Mouse (Mus musculus) embryonic facial prominence, embryonic 14.5 days (tissue): ENCODE data around the gene Lcp1. TPM values are rescaled to one million over a fixed set of nuclear protein-coding genes. Genes with fewer than 3 reads are reported as not detected.
A peak's percentile ranks its signal among the peaks of the same experiment; 100 is the strongest.

Experiments used
- ATAC-seq: fragments of 200-750 bp; cut with Nextera tagmentation; 2 replicates; pipeline ENCODE4 v1.8.0; 2017; ENCODE audit warnings: low read depth, moderate number of reproducible peaks, moderate TSS enrichment
- DNase-seq: peaks from one replicate; pipeline ENCODE4 v3.0.0-alpha.2; 2015; ENCODE audit warnings: low spot score
- H3K27ac ChIP-seq: fragments of 300-500 bp; sonication (generic); replicated peaks from 2 replicates; pipeline ENCODE4 v1.5.1; 2014; ENCODE audit warnings: low read depth, mild to moderate bottlenecking, low read length, moderate library complexity
- H3K27me3 ChIP-seq: fragments of 300-500 bp; sonication (generic); replicated peaks from 2 replicates; pipeline ENCODE4 v1.6.1; 2014; ENCODE audit warnings: low read length; ENCODE audit not compliant: control insufficient read depth, insufficient read depth
- H3K36me3 ChIP-seq: fragments of 300-500 bp; sonication (generic); 2 replicates; pipeline ENCODE4 v1.6.1; 2014; ENCODE audit warnings: low read length, mixed read lengths; ENCODE audit not compliant: control insufficient read depth, insufficient read depth
- H3K4me1 ChIP-seq: fragments of 300-500 bp; sonication (generic); 2 replicates; pipeline ENCODE4 v1.6.1; 2014; ENCODE audit warnings: antibody characterized with exemption, low read length; ENCODE audit not compliant: control insufficient read depth, insufficient read depth
- H3K4me2 ChIP-seq: fragments of 300-500 bp; sonication (generic); 2 replicates; pipeline ENCODE4 v1.6.1; 2014; ENCODE audit warnings: low read depth, mild to moderate bottlenecking, low read length, moderate library complexity, mixed read lengths
- H3K4me3 ChIP-seq: fragments of 300-500 bp; sonication (generic); 2 replicates; pipeline ENCODE4 v1.5.1; 2014; ENCODE audit warnings: low read depth, mild to moderate bottlenecking, low read length
- H3K9ac ChIP-seq: fragments of 300-500 bp; sonication (generic); 2 replicates; pipeline ENCODE4 v1.6.1; 2014; ENCODE audit warnings: low read depth, mild to moderate bottlenecking, low read length, moderate library complexity, mixed read lengths
- H3K9me3 ChIP-seq: fragments of 300-500 bp; sonication (generic); 2 replicates; pipeline ENCODE4 v1.6.1; 2016; ENCODE audit warnings: low read length; ENCODE audit not compliant: control insufficient read depth
- WGBS: fragments of 180-500 bp; shearing (Covaris S2); extraction: QIAGEN DNeasy Blood & Tissue Kit; methylation state at CpG from one replicate; pipeline ENCODE4 v1.1.7; 2014; 5-methylcytosine and 5-hydroxymethylcytosine counted together
- microRNA-seq: library from miRNA; unstranded; fragments of <30 nt; microRNA quantifications from one replicate; pipeline ENCODE4, GENCODE M21; 2016; ENCODE audit warnings: borderline number of aligned reads
- polyA plus RNA-seq: library from polyadenylated mRNA; unstranded; fragments of >200 nt; fragmentation: Nextera tagmentation; extraction: Ambion mirVana; gene quantifications from 2 replicates; pipeline ENCODE4 v1.2.1, GENCODE M21; 2014

The Lcp1 gene
- polyA plus RNA-seq, 1 experiment from 2014 or later = 44.3 TPM

DNA sequence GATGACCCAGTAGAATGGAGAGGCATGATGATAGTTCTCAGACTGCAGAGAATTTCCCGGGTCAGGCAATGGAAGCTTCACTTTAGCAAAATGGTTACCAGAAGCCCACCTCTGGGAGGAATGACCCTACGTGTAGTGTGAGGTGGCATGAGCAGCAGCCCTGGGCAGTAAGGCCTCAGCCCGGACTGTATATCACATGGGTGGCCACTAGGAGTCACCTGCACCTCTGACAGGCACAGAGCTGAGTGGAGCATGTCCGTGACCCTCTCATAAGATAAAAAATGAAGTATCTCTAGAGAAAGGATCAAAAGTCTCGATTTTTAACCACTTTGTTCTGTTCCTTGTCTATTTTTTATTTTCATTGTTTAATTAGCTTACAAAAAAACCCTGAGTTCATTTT, 125.6 kb downstream of the Lcp1 start:
- no peak for ATAC-seq
- Histone ChIP-seq H3K9ac (no peak overlapping the region), H3K36me3 (no peaks in the 10 kb centered on the region), H3K4me2 (no peak overlapping the region), H3K27ac (no peak overlapping the region), H3K9me3 (no peaks in the 10 kb centered on the region), H3K27me3 (no peaks in the 10 kb centered on the region), H3K4me3 (no peak overlapping the region), H3K4me1 (no peaks in the 10 kb centered on the region)
- DNase-seq = no peak
- 43% methylated on average over 5 of the region's 5 CpGs for WGBS

DNA sequence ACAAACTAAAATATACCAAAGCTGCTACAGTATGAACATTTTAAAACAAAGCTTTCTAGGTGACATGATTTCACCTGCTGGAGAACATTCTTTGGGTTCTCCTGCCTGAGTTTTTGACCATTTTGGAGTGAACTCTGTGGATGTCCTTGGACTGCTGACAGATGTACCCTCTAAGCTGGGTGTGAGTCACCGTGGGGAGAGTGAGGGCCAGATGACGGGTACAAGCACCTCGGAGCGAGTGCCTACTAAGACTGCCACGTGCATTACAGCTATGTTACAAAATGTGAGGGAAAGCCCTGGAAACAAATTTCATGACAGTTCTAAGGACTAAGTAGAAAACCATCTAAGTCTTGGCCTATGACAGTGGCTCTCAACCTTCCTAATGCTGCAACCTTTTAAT, 138.6 kb downstream of the Lcp1 start:
- H3K36me3 ChIP-seq = no peaks in the 10 kb centered on the region
- no peak for ATAC-seq
- no peak overlapping the region for H3K27ac ChIP-seq
- H3K4me3 ChIP-seq = no peak overlapping the region
- H3K27me3 ChIP-seq = no peaks in the 10 kb centered on the region
- 89% methylated on average over 5 of the region's 5 CpGs for WGBS
- H3K4me1 ChIP-seq = no peaks in the 10 kb centered on the region
- H3K4me2 ChIP-seq = no peak overlapping the region
- H3K9ac ChIP-seq = no peak overlapping the region
- no peaks in the 10 kb centered on the region for H3K9me3 ChIP-seq
- DNase-seq = no peak

DNA sequence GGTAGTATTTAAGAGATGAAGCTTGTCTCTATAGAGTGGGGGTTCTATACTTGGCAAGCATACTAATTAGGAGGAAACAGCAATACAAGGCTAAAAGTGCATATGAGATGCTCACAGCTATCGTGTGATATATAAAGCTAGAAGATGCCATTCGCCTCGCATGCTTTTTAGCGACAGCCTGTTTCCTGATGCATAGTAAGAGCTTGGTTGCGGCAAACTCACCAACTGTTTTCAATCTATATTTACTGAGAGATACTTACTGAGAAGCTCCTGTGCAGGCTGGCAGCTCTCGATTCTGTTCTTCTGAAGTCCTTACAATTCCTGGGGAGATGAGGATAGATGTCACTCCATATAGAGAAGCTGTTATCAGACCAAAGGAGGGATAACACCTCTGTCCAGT, 148.8 kb downstream of the Lcp1 start:
- no peaks in the 10 kb centered on the region for H3K36me3 ChIP-seq
- H3K9ac ChIP-seq = no peak overlapping the region
- 89% methylated on average over 6 of the region's 6 CpGs for WGBS
- no peak overlapping the region for H3K27ac ChIP-seq
- no peak for ATAC-seq
- H3K27me3 ChIP-seq = no peaks in the 10 kb centered on the region
- H3K4me2 ChIP-seq = no peak overlapping the region
- no peak for DNase-seq
- H3K9me3 ChIP-seq = no peaks in the 10 kb centered on the region
- no peak overlapping the region for H3K4me3 ChIP-seq
- H3K4me1 ChIP-seq = 0 out of 2 replicates have a peak, but pooled peaks cover 3% of the 10 kb centered on the region

DNA sequence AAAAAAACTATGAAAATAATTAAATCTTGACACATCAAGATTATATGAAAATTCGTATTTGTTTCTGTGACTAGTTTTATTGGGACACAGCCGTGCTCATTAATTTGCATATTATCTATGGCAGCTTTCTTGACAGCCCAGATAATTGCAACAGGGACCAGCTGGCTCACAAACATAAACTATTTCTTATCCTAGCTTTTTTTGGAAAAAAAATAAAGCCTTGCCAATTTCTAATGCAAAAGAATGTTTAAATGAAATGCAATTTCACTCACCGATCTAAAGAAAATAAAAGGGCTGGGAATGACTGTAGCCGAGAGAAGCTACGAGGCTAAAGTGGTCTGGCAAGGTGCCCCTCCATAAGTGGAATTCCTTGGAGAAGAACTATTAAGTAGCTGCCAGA, 149.5 kb downstream of the Lcp1 start:
- no peaks in the 10 kb centered on the region for H3K36me3 ChIP-seq
- H3K27me3 ChIP-seq = no peaks in the 10 kb centered on the region
- WGBS = 60% methylated on average over 5 of the region's 5 CpGs
- no peak overlapping the region for H3K4me3 ChIP-seq
- DNase-seq (peak; percentile 18), ATAC-seq (no peak)
- peaks cover 9% of the 10 kb centered on the region for H3K4me1 ChIP-seq
- H3K9me3 ChIP-seq = no peaks in the 10 kb centered on the region
- H3K4me2 ChIP-seq = no peak overlapping the region
- no peak overlapping the region for H3K9ac ChIP-seq
- H3K27ac ChIP-seq = no peak overlapping the region

Small RNA genes within 50 kb of the gene (microRNA-seq; reads per million reads assigned to microRNA genes)
- gene Gm44482 = not detected

Other genes starting within 250 kb of the Lcp1 start
- 15.6 TPM in 2 replicates for gene Lrch1, start 183.2 kb upstream of the Lcp1 start, polyA plus RNA-seq
- gene Rubcnl, start 115.1 kb upstream of the Lcp1 start, polyA plus RNA-seq = 1.0 and 1.1 TPM in 2 replicates
- gene Lrrc63, start 220 bp upstream of the Lcp1 start, polyA plus RNA-seq = not detected in 2 replicates
- gene Cpb2, start 111.2 kb downstream of the Lcp1 start, polyA plus RNA-seq = not detected in 2 replicates
- gene Zc3h13, start 153.3 kb downstream of the Lcp1 start, polyA plus RNA-seq = 26.5 and 29.1 TPM in 2 replicates